Mouse (Mus musculus) thymus, postnatal 4 days (tissue): ENCODE measurements around the gene Idnk.

ENCODE experiments used
- DNase-seq: peaks from one replicate; pipeline ENCODE4 v3.0.0; 2021

Idnk gene

GRCm38 (mm10) chr13:58197211-58197610 is 39.8 kb downstream of the Idnk start:
- DNase-seq, result no peak

- DNase-seq, result no peak
Measured at GRCm38 (mm10) chr13:58197981-58198640, 40.7 kb downstream of the Idnk start.

DNA sequence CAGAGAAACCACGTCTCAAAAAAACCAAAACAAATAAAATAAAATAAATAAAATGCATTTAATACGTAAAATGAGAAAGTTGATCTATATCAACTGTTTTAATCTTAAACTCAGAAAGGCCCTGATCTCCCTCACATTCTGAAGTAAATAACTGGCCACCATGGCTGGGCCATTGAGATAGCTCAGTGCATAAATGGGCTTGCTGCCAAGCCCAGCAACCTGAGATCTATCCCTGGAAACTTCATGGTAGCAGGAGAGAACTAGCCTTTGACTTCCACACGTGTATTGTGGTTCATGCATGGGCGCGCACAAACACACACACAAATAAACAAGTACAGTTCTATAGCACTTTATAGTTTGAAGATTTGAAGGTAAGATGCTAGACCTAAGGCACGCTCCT is 43.9 kb downstream of the Idnk start:
- no peak for DNase-seq

- no peak for DNase-seq
Measured at GRCm38 (mm10) chr13:58201908-58202307, 44.5 kb downstream of the Idnk start.

- DNase-seq, result no peak
Measured at GRCm38 (mm10) chr13:58202903-58203302, 45.5 kb downstream of the Idnk start.

GRCm38 (mm10) chr13:58204202-58204601 is 46.8 kb downstream of the Idnk start:
- no peak for DNase-seq

GRCm38 (mm10) chr13:58204986-58205385 is 47.5 kb downstream of the Idnk start:
- no peak for DNase-seq

- no peak for DNase-seq
Measured at GRCm38 (mm10) chr13:58206084-58206483, 48.6 kb downstream of the Idnk start.

- DNase-seq, result no peak
Measured at GRCm38 (mm10) chr13:58210441-58210840, 53.0 kb downstream of the Idnk start.

- no peak for DNase-seq
Measured at GRCm38 (mm10) chr13:58212530-58212929, 55.1 kb downstream of the Idnk start.

DNA sequence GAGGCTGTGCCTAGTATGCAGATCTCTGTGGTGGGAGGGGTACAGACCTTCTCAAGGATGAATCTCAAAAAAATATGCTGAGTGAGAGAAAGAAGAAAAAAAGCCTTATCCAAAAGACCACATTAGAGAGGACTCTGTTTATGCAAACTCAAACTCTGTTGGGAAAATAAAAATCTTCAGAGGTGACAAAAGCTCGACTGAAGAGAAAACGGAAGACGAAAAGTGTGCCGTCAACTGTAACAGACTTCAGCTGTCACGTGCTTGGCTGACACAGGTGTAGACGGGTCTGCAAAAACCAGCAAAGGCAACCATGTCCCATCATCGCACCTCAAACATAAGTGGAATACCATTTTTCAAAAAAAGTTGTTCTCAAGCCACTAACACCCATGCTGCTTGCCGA is 56.4 kb downstream of the Idnk start:
- DNase-seq, result peak; percentile 36
